ENCODE assay signal across 8 mouse cellular contexts in the genomic region with DNA sequence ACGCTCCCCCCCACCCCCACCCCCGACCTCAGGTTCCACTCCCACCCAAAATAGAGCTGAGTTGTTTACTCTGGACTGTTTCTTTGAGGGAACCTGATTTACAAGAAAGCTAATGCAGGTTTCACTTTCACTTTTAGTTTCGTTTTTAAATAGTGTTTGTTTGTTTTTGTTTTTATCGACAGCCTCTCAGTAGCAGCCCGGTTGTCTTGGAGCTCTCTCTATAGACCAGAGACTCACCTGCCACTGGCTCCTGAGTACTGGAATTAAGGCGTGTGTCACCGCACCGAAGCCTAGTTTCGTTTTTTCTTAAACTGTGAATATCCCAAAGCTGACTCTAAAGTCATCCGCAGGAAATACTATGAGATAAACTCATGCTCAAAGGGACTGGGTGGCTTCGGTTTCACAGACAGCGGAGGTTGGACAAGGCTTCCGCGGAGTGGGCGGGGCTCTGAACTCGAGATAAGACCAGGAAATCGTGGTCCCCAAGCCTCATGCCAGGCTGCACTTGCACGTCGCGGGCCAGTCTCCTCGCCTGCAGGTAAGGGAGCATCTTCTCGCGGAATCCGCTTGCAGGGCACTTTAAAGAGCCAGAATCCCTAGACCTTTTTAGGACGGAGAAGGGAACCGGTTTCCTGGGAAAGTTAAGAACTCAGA. TPM values are rescaled to one million over a fixed set of nuclear protein-coding genes. Genes with fewer than 3 reads are reported as not detected.
DNase-seq lines count a peak whose midpoint lies in the region; ATAC-seq and TF ChIP-seq lines count a peak whose summit lies in the region.

A gene (minus strand): TSS at position 422 of the 654 bp plus-strand sequence.
A gene (plus strand): TSS at position 487 of the 654 bp plus-strand sequence.

- no peak within 1 kb of the TSS for H3K27ac ChIP-seq in embryonic facial prominence, embryonic 11.5 days (replicated peaks; ENCODE audit: low read depth, low read length)
- peak within 1 kb of the TSS; percentile 81 for H3K27ac ChIP-seq in liver, embryonic 14.5 days
- no peak within 1 kb of the TSS for H3K27ac ChIP-seq in stomach, embryonic 14.5 days (ENCODE audit: low read length)

- H3K4me2 ChIP-seq in embryonic facial prominence, embryonic 11.5 days (ENCODE audit: low read depth, low read length) = peak within 1 kb of the TSS; percentile 79
- H3K4me2 ChIP-seq in liver, embryonic 14.5 days (ENCODE audit: low read depth) = peak within 1 kb of the TSS; percentile 84
- H3K4me2 ChIP-seq in stomach, embryonic 14.5 days (replicated peaks; ENCODE audit: low read depth, low read length) = peak within 1 kb of the TSS; percentile 70

- H3K36me3 ChIP-seq in embryonic facial prominence, embryonic 11.5 days (replicated peaks; ENCODE audit: control insufficient read depth, insufficient read depth, low read depth, low read length) = no peaks in the 10 kb centered on the region
- no peaks in the 10 kb centered on the region for H3K36me3 ChIP-seq in liver, embryonic 14.5 days (replicated peaks; ENCODE audit: control insufficient read depth, insufficient read depth, low read depth)
- H3K36me3 ChIP-seq in stomach, embryonic 14.5 days (ENCODE audit: control insufficient read depth, insufficient read depth, low read length) = no peaks in the 10 kb centered on the region

- 3% methylated on average over 26 of the region's 26 CpGs for WGBS in embryonic facial prominence, embryonic 11.5 days
- WGBS in liver, embryonic 14.5 days (ENCODE audit: insufficient replicate concordance) = under 1% methylated on average over 26 of the region's 26 CpGs
- 2% methylated on average over 26 of the region's 26 CpGs for WGBS in stomach, embryonic 14.5 days

- H3K27me3 ChIP-seq in embryonic facial prominence, embryonic 11.5 days (ENCODE audit: control insufficient read depth, insufficient read depth, low read length) = no peaks in the 10 kb centered on the region
- no peaks in the 10 kb centered on the region for H3K27me3 ChIP-seq in liver, embryonic 14.5 days (ENCODE audit: control insufficient read depth, insufficient read depth, low read length)
- H3K27me3 ChIP-seq in stomach, embryonic 14.5 days (ENCODE audit: control insufficient read depth, insufficient read depth, low read length) = no peaks in the 10 kb centered on the region

- 0 out of 2 replicates have a peak, but pooled peaks have one; percentile 62 for ATAC-seq in embryonic facial prominence, embryonic 11.5 days (replicated peaks; ENCODE audit: insufficient number of reproducible peaks, low FRiP score, low TSS enrichment, low read depth)
- ATAC-seq in liver, embryonic 14.5 days (ENCODE audit: insufficient read depth) = peak; percentile 91
- 0 out of 2 replicates have a peak, but pooled peaks have one; percentile 76 for ATAC-seq in stomach, embryonic 14.5 days (ENCODE audit: insufficient number of reproducible peaks, insufficient read depth, low FRiP score, low read depth)

- peak; percentile 97 for DNase-seq in 416B (ENCODE audit: low read depth)
- DNase-seq in adrenal gland, postnatal 14 days = peak; percentile 92
- DNase-seq in embryonic facial prominence, embryonic 11.5 days (ENCODE audit: low spot score) = peak; percentile 66
- DNase-seq in heart, adult 8-10 months (ENCODE audit: low spot score) = peak; percentile 84
- peak; percentile 78 to 83 for DNase-seq in kidney, adult 8-10 months
- DNase-seq in liver, embryonic 14.5 days (ENCODE audit: low read depth in 3 of 3, low spot score in 3 of 3) = peak; percentile 85 to 87 (median 86)
- DNase-seq in natural killer cell, adult 2 months (ENCODE audit: low spot score in 2 of 2) = peak; percentile 90 to 92

- peak within 1 kb of the TSS; percentile 43 for H3K9ac ChIP-seq in embryonic facial prominence, embryonic 11.5 days (replicated peaks; ENCODE audit: low read length)
- H3K9ac ChIP-seq in liver, embryonic 14.5 days (replicated peaks) = peak within 1 kb of the TSS; percentile 80
- peak within 1 kb of the TSS; percentile 11; the same call in 1 of the 2 replicates for H3K9ac ChIP-seq in stomach, embryonic 14.5 days (replicated peaks; ENCODE audit: low read depth, low read length)

- H3K9me3 ChIP-seq in embryonic facial prominence, embryonic 11.5 days (replicated peaks; ENCODE audit: control insufficient read depth, low read length) = no peaks in the 10 kb centered on the region
- no peaks in the 10 kb centered on the region for H3K9me3 ChIP-seq in liver, embryonic 14.5 days (ENCODE audit: control insufficient read depth, low read length)
- no peaks in the 10 kb centered on the region for H3K9me3 ChIP-seq in stomach, embryonic 14.5 days (ENCODE audit: control insufficient read depth, low read depth, low read length)

- H3K4me3 ChIP-seq in embryonic facial prominence, embryonic 11.5 days (ENCODE audit: low read depth, low read length) = peak within 1 kb of the TSS; percentile 34
- H3K4me3 ChIP-seq in liver, embryonic 14.5 days (ENCODE audit: insufficient read depth in 1 of 2, low read depth in 2 of 2, low read length in 2 of 2) = peak within 1 kb of the TSS; percentile 78 to 79
- H3K4me3 ChIP-seq in stomach, embryonic 14.5 days (ENCODE audit: low read depth, low read length) = peak within 1 kb of the TSS; percentile 54

- H3K4me1 ChIP-seq in embryonic facial prominence, embryonic 11.5 days (ENCODE audit: control insufficient read depth, insufficient read depth, low read length) = no peaks in the 10 kb centered on the region
- peaks cover 13 to 19% of the 10 kb centered on the region in 2 experiments for H3K4me1 ChIP-seq in liver, embryonic 14.5 days (replicated peaks; ENCODE audit: control insufficient read depth in 2 of 2, insufficient read depth in 2 of 2, low read length in 1 of 2)
- H3K4me1 ChIP-seq in stomach, embryonic 14.5 days (ENCODE audit: control insufficient read depth, insufficient read depth, low read length) = no peaks in the 10 kb centered on the region

- TF ChIP-seq CTCF in liver, embryonic 14.5 days (IDR thresholded peaks at IDR 0.05; ENCODE audit: low read depth) = no peak

- TF ChIP-seq EP300 in liver, embryonic 14.5 days (IDR thresholded peaks at IDR 0.05; ENCODE audit: low read depth) = no peak

RNA-seq across cellular contexts. Expression of the first gene that starts in this region (rescaled TPM):
- total RNA-seq in adrenal gland, postnatal 14 days (2021) = 56.4 and 63.4 TPM in 2 replicates
- 58.8 and 65.5 TPM in 2 replicates for polyA plus RNA-seq in embryonic facial prominence, embryonic 11.5 days (2014; fragmentation: Nextera tagmentation; extraction: Ambion mirVana)
- total RNA-seq in heart, adult 8-10 months (2022) = 10 to 100 TPM; 26.7 to 34.5 (median 28.7) TPM
- 14.0 and 21.9 TPM in 2 replicates for polyA plus RNA-seq in liver, embryonic 14.5 days (2012; rRNA removed)
- 26.2 and 28.3 TPM in 2 replicates for polyA plus RNA-seq in liver, embryonic 14.5 days (2014; fragmentation: Nextera tagmentation; extraction: Ambion mirVana)
- 66.9 and 68.1 TPM in 2 replicates for polyA plus RNA-seq in stomach, embryonic 14.5 days (2014; fragmentation: Nextera tagmentation; extraction: Ambion mirVana)

RNA-seq across cellular contexts. Expression of the second gene that starts in this region (rescaled TPM):
- 6.0 and 7.0 TPM in 2 replicates for total RNA-seq in adrenal gland, postnatal 14 days (2021)
- 0.20 and 0.25 TPM in 2 replicates for polyA plus RNA-seq in embryonic facial prominence, embryonic 11.5 days (2014; fragmentation: Nextera tagmentation; extraction: Ambion mirVana)
- 1 to 10 TPM; 3.0 to 3.6 (median 3.4) TPM for total RNA-seq in heart, adult 8-10 months (2022)
- polyA plus RNA-seq in liver, embryonic 14.5 days (2012; rRNA removed) = 0.65 and 0.75 TPM in 2 replicates
- polyA plus RNA-seq in liver, embryonic 14.5 days (2014; fragmentation: Nextera tagmentation; extraction: Ambion mirVana) = 0.10 and 0.67 TPM in 2 replicates
- 0.45 and 0.46 TPM in 2 replicates for polyA plus RNA-seq in stomach, embryonic 14.5 days (2014; fragmentation: Nextera tagmentation; extraction: Ambion mirVana)

Comparison
In these comparisons a context has a peak if more than half of its experiments do, and no peak if none do; other contexts are left out.
1. H3K9ac ChIP-seq: peak in every context shown above with its lines; median percentile 80 in liver, embryonic 14.5 days; 43 in embryonic facial prominence, embryonic 11.5 days; 11 in stomach, embryonic 14.5 days.